Mouse (Mus musculus) kidney, embryonic 15.5 days (tissue): ENCODE data around the gene Gcnt3. TPM values are rescaled to one million over a fixed set of nuclear protein-coding genes. Genes with fewer than 3 reads are reported as not detected.

Experiments
- ATAC-seq: fragments of 200-750 bp; cut with Nextera tagmentation; replicated peaks from 2 replicates; pipeline ENCODE4 v1.8.0; 2017; ENCODE audit warnings: moderate TSS enrichment; ENCODE audit not compliant: low FRiP score
- H3K27ac ChIP-seq: fragments of 300-500 bp; sonication (generic); 2 replicates; pipeline ENCODE4 v1.5.1; 2015; ENCODE audit warnings: mild to moderate bottlenecking, inconsistent platforms
- H3K27me3 ChIP-seq: fragments of 300-500 bp; sonication (generic); 2 replicates; pipeline ENCODE4 v1.6.1; 2015; ENCODE audit warnings: inconsistent platforms
- H3K36me3 ChIP-seq: fragments of 300-500 bp; sonication (generic); 2 replicates; pipeline ENCODE4 v1.6.1; 2015; ENCODE audit warnings: inconsistent platforms
- H3K4me1 ChIP-seq: fragments of 300-500 bp; sonication (generic); 2 replicates; pipeline ENCODE4 v1.6.1; 2015; ENCODE audit warnings: inconsistent platforms
- H3K4me2 ChIP-seq: fragments of 300-500 bp; sonication (generic); 2 replicates; pipeline ENCODE4 v1.6.1; 2015; ENCODE audit warnings: moderate library complexity, mild to moderate bottlenecking, inconsistent platforms
- H3K4me3 ChIP-seq: fragments of 300-500 bp; sonication (generic); replicated peaks from 2 replicates; pipeline ENCODE4 v1.5.1; 2015; ENCODE audit warnings: mild to moderate bottlenecking, inconsistent platforms
- H3K9ac ChIP-seq: fragments of 300-500 bp; sonication (generic); 2 replicates; pipeline ENCODE4 v1.6.1; 2015; ENCODE audit warnings: mild to moderate bottlenecking, inconsistent platforms
- H3K9me3 ChIP-seq: fragments of 300-500 bp; sonication (generic); replicated peaks from 2 replicates; pipeline ENCODE4 v1.6.1; 2016; ENCODE audit warnings: inconsistent platforms
- WGBS: fragments of 180-500 bp; shearing (Covaris S2); methylation state at CpG from one replicate; pipeline ENCODE4 v1.1.7; 2015; ENCODE audit warnings: mixed read lengths; 5-methylcytosine and 5-hydroxymethylcytosine counted together
- polyA plus RNA-seq: library from polyadenylated mRNA; unstranded; fragments of >200 nt; fragmentation: Nextera tagmentation; extraction: Ambion mirVana; gene quantifications from 2 replicates; pipeline ENCODE4 v1.2.1, GENCODE M21; 2015

Gcnt3 gene
- polyA plus RNA-seq, 1 experiment from 2014 or later: 1.3 TPM

GRCm38 (mm10) chr9:70069961-70070435, 32.1 kb upstream of the Gcnt3 start:
- Histone ChIP-seq H3K27me3 (no peaks in the 10 kb centered on the region), H3K36me3 (no peaks in the 10 kb centered on the region), H3K27ac (no peak overlapping the region), H3K4me2 (no peak overlapping the region), H3K4me1 (no peaks in the 10 kb centered on the region), H3K4me3 (no peak overlapping the region), H3K9me3 (no peaks in the 10 kb centered on the region), H3K9ac (no peak overlapping the region)
- 75% methylated on average over 8 of the region's 8 CpGs for WGBS
- ATAC-seq: no peak

GRCm38 (mm10) chr9:70067497-70067896, 29.6 kb upstream of the Gcnt3 start:
- no peak overlapping the region for H3K9ac ChIP-seq
- H3K4me3 ChIP-seq: no peak overlapping the region
- no peak overlapping the region for H3K27ac ChIP-seq
- no peaks in the 10 kb centered on the region for H3K4me1 ChIP-seq
- no peaks in the 10 kb centered on the region for H3K27me3 ChIP-seq
- no peak overlapping the region for H3K4me2 ChIP-seq
- H3K36me3 ChIP-seq: no peaks in the 10 kb centered on the region
- 94% methylated on average over 3 of the region's 3 CpGs for WGBS
- no peaks in the 10 kb centered on the region for H3K9me3 ChIP-seq
- ATAC-seq: no peak

GRCm38 (mm10) chr9:70062012-70062411, 24.1 kb upstream of the Gcnt3 start:
- ATAC-seq: no peak
- no peak overlapping the region for H3K9ac ChIP-seq
- 75% methylated on average over 3 of the region's 3 CpGs for WGBS

DNA sequence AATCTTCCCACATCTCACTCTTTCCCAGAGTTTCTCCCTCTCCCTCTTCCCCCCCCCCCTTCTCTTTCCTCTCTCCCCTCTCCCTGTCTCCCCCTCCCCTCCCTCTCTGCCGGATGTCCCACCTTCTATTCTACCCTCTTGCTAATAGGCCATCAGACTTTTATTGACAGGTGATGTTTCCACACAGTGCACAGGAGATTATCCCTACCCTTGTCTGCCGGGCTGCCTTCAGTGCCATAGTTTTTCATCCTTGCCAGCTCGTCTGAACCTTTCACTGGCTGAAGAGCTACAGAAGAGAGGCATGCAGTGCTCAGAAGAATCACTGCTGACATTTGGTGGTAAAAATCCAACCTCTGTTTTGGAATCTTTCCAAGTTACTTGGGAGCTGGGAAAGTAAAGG, 15.5 kb upstream of the Gcnt3 start:
- peaks cover 31% of the 10 kb centered on the region for H3K4me1 ChIP-seq

More at GRCm38 (mm10) chr9:70062012-70062411, 24.1 kb upstream of the Gcnt3 start:
- no peak overlapping the region for H3K27ac ChIP-seq
- H3K4me1 ChIP-seq: no peaks in the 10 kb centered on the region
- H3K9me3 ChIP-seq: 0 out of 2 replicates have a peak, but pooled peaks cover under 1% of the 10 kb centered on the region
- no peak overlapping the region for H3K4me2 ChIP-seq
- H3K4me3 ChIP-seq: no peak overlapping the region
- H3K36me3 ChIP-seq: no peaks in the 10 kb centered on the region
- H3K27me3 ChIP-seq: no peaks in the 10 kb centered on the region

GRCm38 (mm10) chr9:70052730-70053129, 14.8 kb upstream of the Gcnt3 start:
- Histone ChIP-seq H3K4me3 (no peak overlapping the region), H3K27me3 (no peaks in the 10 kb centered on the region), H3K27ac (peak overlapping the region; percentile 46; the same call in 1 of the 2 replicates), H3K36me3 (no peaks in the 10 kb centered on the region), H3K4me1 (peaks cover 38% of the 10 kb centered on the region), H3K9ac (no peak overlapping the region), H3K9me3 (0 out of 2 replicates have a peak, but pooled peaks cover 5% of the 10 kb centered on the region), H3K4me2 (no peak overlapping the region)
- WGBS: 32% methylated on average over 3 of the region's 3 CpGs
- peak; percentile 55 for ATAC-seq

More for the DNA sequence above, 15.5 kb upstream of the Gcnt3 start:
- Histone ChIP-seq H3K27me3 (no peaks in the 10 kb centered on the region), H3K4me2 (no peak overlapping the region), H3K9me3 (0 out of 2 replicates have a peak, but pooled peaks cover 5% of the 10 kb centered on the region), H3K27ac (0 out of 2 replicates have a peak overlapping the region, but pooled peaks have one; percentile 42), H3K9ac (no peak overlapping the region), H3K36me3 (no peaks in the 10 kb centered on the region), H3K4me3 (no peak overlapping the region)
- WGBS: 30% methylated on average over 3 of the region's 3 CpGs
- no peak for ATAC-seq

DNA sequence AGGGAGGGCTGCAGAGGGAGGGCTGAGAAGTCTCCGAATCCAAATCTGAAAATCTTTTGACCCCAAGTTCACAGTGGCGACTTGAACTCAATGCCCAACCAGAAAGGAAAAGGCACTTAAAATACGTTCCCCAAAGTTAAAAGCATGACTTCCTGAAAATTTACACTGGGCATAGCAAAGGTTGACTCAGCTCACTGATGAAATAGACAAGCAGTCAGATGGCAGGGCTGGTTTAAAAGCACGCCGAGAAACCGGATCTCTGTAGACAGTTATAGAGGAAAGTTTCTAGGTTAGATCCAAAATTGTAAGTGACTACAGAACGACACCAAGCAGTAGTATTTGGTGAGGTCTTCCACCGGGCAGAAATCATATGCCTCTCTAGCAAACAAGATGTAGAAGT, 12.0 kb upstream of the Gcnt3 start:
- H3K9me3 ChIP-seq: no peaks in the 10 kb centered on the region
- 15% methylated on average over 8 of the region's 8 CpGs for WGBS
- no peak overlapping the region for H3K4me3 ChIP-seq
- no peak overlapping the region; the same call in 1 of the 2 replicates for H3K27ac ChIP-seq
- no peak overlapping the region for H3K9ac ChIP-seq
- H3K36me3 ChIP-seq: no peaks in the 10 kb centered on the region
- ATAC-seq: no peak
- H3K4me2 ChIP-seq: no peak overlapping the region
- H3K27me3 ChIP-seq: no peaks in the 10 kb centered on the region
- H3K4me1 ChIP-seq: peaks cover 41% of the 10 kb centered on the region

- H3K4me2 ChIP-seq: no peak overlapping the region
- no peak for ATAC-seq
- H3K4me1 ChIP-seq: peaks cover 41% of the 10 kb centered on the region
- WGBS: 39% methylated on average over 3 of the region's 3 CpGs
- no peak overlapping the region for H3K9ac ChIP-seq
- H3K9me3 ChIP-seq: no peaks in the 10 kb centered on the region
- H3K36me3 ChIP-seq: no peaks in the 10 kb centered on the region
- H3K4me3 ChIP-seq: no peak overlapping the region
- H3K27ac ChIP-seq: peak overlapping the region; percentile 2; the same call in 1 of the 2 replicates
- no peaks in the 10 kb centered on the region for H3K27me3 ChIP-seq
Observed at GRCm38 (mm10) chr9:70049416-70049783, 11.5 kb upstream of the Gcnt3 start.

GRCm38 (mm10) chr9:70048751-70049415, 11.0 kb upstream of the Gcnt3 start:
- 55% methylated on average over 6 of the region's 6 CpGs for WGBS
- Histone ChIP-seq H3K27me3 (no peaks in the 10 kb centered on the region), H3K27ac (peak overlapping the region; percentile 5), H3K4me2 (no peak overlapping the region), H3K36me3 (no peaks in the 10 kb centered on the region), H3K4me1 (peaks cover 41% of the 10 kb centered on the region), H3K9ac (no peak overlapping the region), H3K9me3 (no peaks in the 10 kb centered on the region), H3K4me3 (no peak overlapping the region)
- no peak for ATAC-seq

- Histone ChIP-seq H3K4me1 (peaks cover 39% of the 10 kb centered on the region), H3K36me3 (no peaks in the 10 kb centered on the region), H3K4me2 (no peak overlapping the region), H3K4me3 (no peak overlapping the region), H3K9ac (no peak overlapping the region), H3K27me3 (no peaks in the 10 kb centered on the region), H3K27ac (peak overlapping the region; percentile 5; the same call in 1 of the 2 replicates), H3K9me3 (no peaks in the 10 kb centered on the region)
- WGBS: 25% methylated on average over 5 of the region's 5 CpGs
- ATAC-seq: no peak
Observed at GRCm38 (mm10) chr9:70048280-70048679, 10.4 kb upstream of the Gcnt3 start.

DNA sequence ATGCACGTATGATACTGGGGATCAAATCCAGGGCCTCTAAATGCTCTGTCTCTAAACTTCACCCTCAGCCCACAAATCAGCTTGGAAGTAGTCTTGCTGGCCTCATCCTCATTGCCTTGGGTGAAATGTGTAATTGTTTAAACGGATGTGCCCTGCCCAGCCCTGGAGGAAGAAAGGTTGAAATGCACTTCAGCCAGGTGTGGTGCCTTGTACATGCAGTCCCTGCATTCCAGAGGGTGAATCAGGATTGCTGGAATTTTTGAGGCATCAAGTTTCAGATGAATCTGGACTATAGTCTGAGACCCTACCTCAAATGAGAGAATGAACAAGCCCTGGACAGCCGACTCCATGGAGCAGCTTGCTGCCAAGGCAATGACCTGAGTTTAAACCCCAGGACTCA, 10.0 kb upstream of the Gcnt3 start:
- H3K36me3 ChIP-seq: no peaks in the 10 kb centered on the region
- H3K4me2 ChIP-seq: no peak overlapping the region
- H3K27me3 ChIP-seq: no peaks in the 10 kb centered on the region
- WGBS: 41% methylated on average over 3 of the region's 3 CpGs
- ATAC-seq: no peak
- no peak overlapping the region for H3K9ac ChIP-seq
- no peak overlapping the region for H3K4me3 ChIP-seq
- H3K4me1 ChIP-seq: peaks cover 34% of the 10 kb centered on the region
- peak overlapping the region; percentile 5; the same call in 1 of the 2 replicates for H3K27ac ChIP-seq
- no peaks in the 10 kb centered on the region for H3K9me3 ChIP-seq

DNA sequence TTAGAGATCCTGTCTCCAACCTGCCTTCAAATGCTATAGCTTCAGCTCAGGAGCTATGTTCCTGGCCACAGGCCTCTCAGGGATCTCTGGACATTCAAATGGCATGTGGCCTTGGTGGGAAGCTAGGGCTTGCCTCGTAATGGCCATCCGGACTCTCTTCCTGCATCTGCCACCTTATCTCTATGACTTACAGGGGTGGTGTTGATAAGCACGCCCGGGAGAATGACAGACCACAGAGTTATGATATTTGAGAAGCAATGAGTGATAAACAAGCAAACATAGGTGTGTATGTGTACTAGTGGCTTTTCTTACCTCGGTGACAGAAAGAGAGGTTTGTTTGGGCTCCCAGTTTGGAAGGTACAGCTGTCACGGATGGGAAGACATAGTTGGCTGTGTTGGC, 8.4 kb upstream of the Gcnt3 start:
- H3K9me3 ChIP-seq: no peaks in the 10 kb centered on the region
- no peaks in the 10 kb centered on the region for H3K27me3 ChIP-seq
- WGBS: 87% methylated on average over 6 of the region's 6 CpGs
- ATAC-seq: no peak
- H3K4me1 ChIP-seq: peaks cover 29% of the 10 kb centered on the region
- no peak overlapping the region for H3K27ac ChIP-seq
- H3K4me3 ChIP-seq: no peak overlapping the region
- H3K4me2 ChIP-seq: no peak overlapping the region
- no peak overlapping the region for H3K9ac ChIP-seq
- H3K36me3 ChIP-seq: no peaks in the 10 kb centered on the region

- WGBS: 67% methylated on average over 2 of the region's 2 CpGs
Observed at GRCm38 (mm10) chr9:70044865-70045264, 7.0 kb upstream of the Gcnt3 start.

More at GRCm38 (mm10) chr9:70044865-70045264, 7.0 kb upstream of the Gcnt3 start:
- Histone ChIP-seq H3K4me2 (no peak overlapping the region), H3K27me3 (no peaks in the 10 kb centered on the region), H3K9me3 (no peaks in the 10 kb centered on the region), H3K4me3 (no peak overlapping the region), H3K36me3 (no peaks in the 10 kb centered on the region), H3K9ac (no peak overlapping the region), H3K4me1 (peaks cover 25% of the 10 kb centered on the region), H3K27ac (no peak overlapping the region)
- ATAC-seq: no peak
